Mouse (Mus musculus): ENCODE data around the gene Rbbp9. TPM values are rescaled to one million over a fixed set of nuclear protein-coding genes. Genes with fewer than 3 reads are reported as not detected.
"Not testable (repeated sequence)": the region's sequence is repeated elsewhere in the genome, so short reads cannot be mapped to it uniquely, and the experiment has no call there.

The Rbbp9 gene
- 49.4 and 50.1 TPM in 2 replicates for polyA plus RNA-seq (2015; fragmentation: Nextera tagmentation; extraction: Ambion mirVana)

GRCm38 (mm10) chr2:144550529-144550928 is at the start of gene Rbbp9:
Gene Rbbp9 (minus strand): TSS chr2:144550869.
- no peaks in the 10 kb centered on the region for H3K27me3 ChIP-seq (replicated peaks)
- ATAC-seq (ENCODE audit: low FRiP score) = peak; percentile 97

DNA sequence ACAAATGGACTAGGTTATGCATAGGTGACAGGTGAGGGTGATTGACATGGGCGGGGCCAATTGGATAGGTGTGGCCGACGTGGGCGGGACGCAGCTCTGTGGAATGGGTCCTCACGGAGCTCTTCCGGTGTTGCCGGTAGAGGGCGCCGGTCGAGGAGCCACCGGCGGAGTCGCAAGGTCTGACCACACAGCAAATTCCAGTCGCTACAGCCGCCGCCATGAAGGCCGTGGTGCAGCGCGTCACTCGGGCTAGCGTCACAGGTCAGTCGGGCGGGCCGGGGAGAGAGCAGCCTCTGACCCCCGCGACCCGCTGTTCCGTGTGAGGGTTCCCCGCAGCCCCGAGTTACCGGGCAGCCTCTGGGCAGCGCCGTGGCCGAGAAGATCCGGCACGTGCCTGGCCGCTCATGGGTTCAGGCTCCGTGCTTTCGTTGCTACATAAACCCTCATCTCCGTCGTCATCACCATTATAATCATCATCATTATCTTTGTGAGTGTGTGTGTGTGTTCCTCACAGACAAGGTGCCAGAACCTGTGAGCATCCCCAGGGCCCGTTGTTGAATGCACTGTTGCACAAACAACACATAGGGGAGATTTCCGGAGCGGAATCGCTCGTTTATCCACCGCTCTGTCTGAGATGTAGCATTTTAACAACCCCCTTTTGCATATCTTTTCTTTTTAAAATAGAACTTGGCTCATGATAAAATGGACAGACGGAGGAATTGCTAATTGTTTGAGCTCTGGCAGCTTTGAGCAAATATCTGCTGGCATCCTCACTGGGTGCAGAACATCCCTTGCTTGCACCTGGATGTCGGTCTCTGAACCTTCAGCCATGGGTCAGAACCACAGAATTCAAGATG is 49.4 kb upstream of the Rbbp9 start, which contains the start of gene Dtd1:
TSS of gene Dtd1 (plus strand) at position 67 of the 857 bp plus-strand sequence.
- peak; percentile 90 for ATAC-seq (ENCODE audit: low FRiP score)
- H3K27ac ChIP-seq (replicated peaks) = peak within 1 kb of the TSS; percentile 88
- peak within 1 kb of the TSS; percentile 76 for H3K9ac ChIP-seq (replicated peaks)
- 1% methylated on average over 50 of the region's 50 CpGs for WGBS
- H3K4me1 ChIP-seq = peaks cover 12% of the 10 kb centered on the region
- H3K9me3 ChIP-seq (replicated peaks) = no peaks in the 10 kb centered on the region
- H3K4me3 ChIP-seq (replicated peaks) = peak within 1 kb of the TSS; percentile 59
- H3K36me3 ChIP-seq = no peaks in the 10 kb centered on the region; the same call in none of the 2 replicates
- peak within 1 kb of the TSS; percentile 64 for H3K4me2 ChIP-seq
- H3K27me3 ChIP-seq (replicated peaks) = no peaks in the 10 kb centered on the region

More at GRCm38 (mm10) chr2:144550529-144550928, at the start of gene Rbbp9:
- Histone ChIP-seq H3K36me3 (peaks cover 22% of the 10 kb centered on the region), H3K9me3 (replicated peaks) (no peaks in the 10 kb centered on the region), H3K9ac (replicated peaks) (peak within 1 kb of the TSS; percentile 82), H3K4me3 (replicated peaks) (peak within 1 kb of the TSS; percentile 62), H3K27ac (replicated peaks) (peak within 1 kb of the TSS; percentile 86), H3K4me1 (peaks cover 15% of the 10 kb centered on the region), H3K4me2 (peak within 1 kb of the TSS; percentile 59)
- under 1% methylated on average over 17 of the region's 17 CpGs for WGBS

DNA sequence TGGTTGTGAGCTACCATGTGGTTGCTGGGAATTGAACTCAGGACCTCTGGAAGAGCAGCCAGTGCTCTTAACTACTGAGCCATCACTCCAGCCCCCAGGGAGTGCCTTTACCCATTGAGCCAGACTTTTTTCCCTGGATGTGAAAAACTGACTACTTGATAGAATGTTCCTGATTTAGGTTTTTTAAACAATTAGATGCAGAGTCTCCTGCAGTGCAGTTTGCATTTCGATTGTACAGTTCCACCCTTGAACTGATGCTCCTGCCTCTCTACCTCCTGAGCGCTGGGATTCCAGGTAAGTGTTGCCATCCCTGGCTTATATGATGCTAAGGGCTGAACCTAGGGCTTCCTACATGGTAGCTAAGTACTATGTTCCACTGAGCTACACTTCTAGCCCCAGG is 47.3 kb upstream of the Rbbp9 start:
- H3K9ac ChIP-seq (replicated peaks) = no peak overlapping the region

GRCm38 (mm10) chr2:144593951-144594651 is 43.4 kb upstream of the Rbbp9 start, which contains the start of gene Smim26:
Gene Smim26 (plus strand): TSS chr2:144594054.
- H3K27ac ChIP-seq (replicated peaks) = peak within 1 kb of the TSS; percentile 74
- H3K27me3 ChIP-seq (replicated peaks) = no peaks in the 10 kb centered on the region
- peaks cover 10% of the 10 kb centered on the region for H3K4me1 ChIP-seq
- peak; percentile 96 for ATAC-seq (ENCODE audit: low FRiP score)
- H3K4me2 ChIP-seq = peak within 1 kb of the TSS; percentile 74
- 1% methylated on average over 31 of the region's 31 CpGs for WGBS
- no peaks in the 10 kb centered on the region for H3K9me3 ChIP-seq (replicated peaks)
- peaks cover 15% of the 10 kb centered on the region; the same call in 1 of the 2 replicates for H3K36me3 ChIP-seq
- peak within 1 kb of the TSS; percentile 67 for H3K4me3 ChIP-seq (replicated peaks)
- peak within 1 kb of the TSS; percentile 53 for H3K9ac ChIP-seq (replicated peaks)

More for the DNA sequence above, 47.3 kb upstream of the Rbbp9 start:
- H3K36me3 ChIP-seq = no peaks in the 10 kb centered on the region
- no peaks in the 10 kb centered on the region for H3K9me3 ChIP-seq (replicated peaks)
- no peak overlapping the region for H3K27ac ChIP-seq (replicated peaks)
- ATAC-seq (ENCODE audit: low FRiP score) = no peak
- WGBS = 79% methylated on average over 2 of the region's 2 CpGs
- no peak overlapping the region for H3K4me3 ChIP-seq (replicated peaks)
- H3K4me2 ChIP-seq = no peak overlapping the region
- no peaks in the 10 kb centered on the region for H3K27me3 ChIP-seq (replicated peaks)
- H3K4me1 ChIP-seq = peaks cover 22% of the 10 kb centered on the region

- ATAC-seq (ENCODE audit: low FRiP score); H3K27me3 ChIP-seq (replicated peaks); H3K9ac ChIP-seq (replicated peaks); H3K27ac ChIP-seq (replicated peaks); H3K9me3 ChIP-seq (replicated peaks); H3K4me2 ChIP-seq; H3K4me3 ChIP-seq (replicated peaks): not testable (repeated sequence)
- Histone ChIP-seq H3K4me1 (peaks cover 10% of the 10 kb centered on the region), H3K36me3 (peaks cover 24% of the 10 kb centered on the region)
- 64% methylated on average over 8 of the region's 8 CpGs for WGBS
Observed at GRCm38 (mm10) chr2:144593036-144593435, 42.4 kb upstream of the Rbbp9 start.

DNA sequence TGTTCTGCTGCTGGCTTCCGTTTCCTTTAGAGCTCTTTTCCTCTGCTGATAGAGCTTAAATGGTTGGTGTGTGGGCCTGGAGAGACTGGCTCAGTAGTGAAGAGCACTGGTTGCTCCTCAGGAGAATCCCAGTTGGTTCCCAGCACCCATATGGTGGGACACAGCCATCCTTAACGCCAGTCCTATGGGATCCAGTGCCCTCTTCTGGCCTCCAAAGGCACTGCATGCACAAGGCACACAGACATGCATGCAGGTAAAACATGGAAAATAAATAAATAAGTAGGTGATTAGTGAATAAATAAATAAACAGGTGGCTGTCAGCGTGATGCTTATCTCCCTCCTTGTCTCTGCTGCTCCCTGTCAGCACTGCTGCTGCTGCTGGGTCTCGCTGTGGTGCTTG is 38.1 kb upstream of the Rbbp9 start:
- ATAC-seq (ENCODE audit: low FRiP score) = no peak
- WGBS = 84% methylated on average over 4 of the region's 4 CpGs
- no peak overlapping the region for H3K27ac ChIP-seq (replicated peaks)
- H3K4me3 ChIP-seq (replicated peaks) = no peak overlapping the region
- 0 out of 2 replicates have a peak, but pooled peaks cover 2% of the 10 kb centered on the region for H3K4me1 ChIP-seq
- H3K36me3 ChIP-seq = peaks cover 62% of the 10 kb centered on the region
- H3K27me3 ChIP-seq (replicated peaks) = no peaks in the 10 kb centered on the region
- no peaks in the 10 kb centered on the region for H3K9me3 ChIP-seq (replicated peaks)
- no peak overlapping the region for H3K9ac ChIP-seq (replicated peaks)
- H3K4me2 ChIP-seq = no peak overlapping the region

GRCm38 (mm10) chr2:144555820-144556552 is 5.3 kb upstream of the Rbbp9 start, which contains the start of gene Sec23b:
Gene Sec23b (plus strand): TSS chr2:144556229.
- peak; percentile 98 for ATAC-seq (ENCODE audit: low FRiP score)
- WGBS = under 1% methylated on average over 44 of the region's 44 CpGs
- no peaks in the 10 kb centered on the region for H3K9me3 ChIP-seq (replicated peaks)
- H3K27me3 ChIP-seq (replicated peaks) = no peaks in the 10 kb centered on the region
- H3K4me2 ChIP-seq = peak within 1 kb of the TSS; percentile 86
- peaks cover 20% of the 10 kb centered on the region for H3K4me1 ChIP-seq
- H3K9ac ChIP-seq (replicated peaks) = peak within 1 kb of the TSS; percentile 70
- H3K27ac ChIP-seq (replicated peaks) = peak within 1 kb of the TSS; percentile 87
- H3K4me3 ChIP-seq (replicated peaks) = peak within 1 kb of the TSS; percentile 89
- 0 out of 2 replicates have a peak, but pooled peaks cover 4% of the 10 kb centered on the region for H3K36me3 ChIP-seq

DNA sequence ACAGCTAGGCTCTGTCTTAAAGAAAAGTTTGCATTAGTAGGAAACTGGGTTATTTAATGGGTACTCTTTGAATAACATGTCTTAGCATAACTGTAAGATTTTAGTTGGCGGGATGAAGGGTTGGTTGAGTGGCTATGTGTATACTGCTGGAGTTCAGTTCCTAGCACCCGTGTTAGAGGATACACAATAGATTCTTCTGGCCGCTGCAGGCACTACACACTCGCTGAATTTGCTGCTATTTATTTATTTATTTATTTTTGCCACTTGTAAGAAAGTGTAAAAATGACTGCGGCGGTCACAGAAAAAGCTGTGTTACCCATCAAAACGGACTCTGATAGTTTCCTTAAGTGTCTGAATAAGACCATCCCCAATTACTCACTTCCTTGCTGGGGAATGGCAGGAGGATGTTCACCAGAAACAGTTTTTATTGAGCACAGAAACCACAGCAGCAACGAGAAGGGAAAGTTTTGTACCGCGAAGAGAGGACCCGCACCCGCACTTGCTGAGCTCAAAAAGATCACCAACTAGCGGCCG is 4.7 kb upstream of the Rbbp9 start:
- ATAC-seq (ENCODE audit: low FRiP score) = 0 out of 2 replicates have a peak, but pooled peaks have one; percentile 11
- H3K27me3 ChIP-seq (replicated peaks) = no peaks in the 10 kb centered on the region
- H3K36me3 ChIP-seq = 0 out of 2 replicates have a peak, but pooled peaks cover 4% of the 10 kb centered on the region
- peak overlapping the region; percentile 86 for H3K4me2 ChIP-seq
- H3K9me3 ChIP-seq (replicated peaks) = no peaks in the 10 kb centered on the region
- 3% methylated on average over 14 of the region's 14 CpGs for WGBS
- H3K4me1 ChIP-seq = peaks cover 20% of the 10 kb centered on the region
- H3K27ac ChIP-seq (replicated peaks) = peak overlapping the region; percentile 87
- peak overlapping the region; percentile 54 for H3K9ac ChIP-seq (replicated peaks)
- H3K4me3 ChIP-seq (replicated peaks) = peak overlapping the region; percentile 89

DNA sequence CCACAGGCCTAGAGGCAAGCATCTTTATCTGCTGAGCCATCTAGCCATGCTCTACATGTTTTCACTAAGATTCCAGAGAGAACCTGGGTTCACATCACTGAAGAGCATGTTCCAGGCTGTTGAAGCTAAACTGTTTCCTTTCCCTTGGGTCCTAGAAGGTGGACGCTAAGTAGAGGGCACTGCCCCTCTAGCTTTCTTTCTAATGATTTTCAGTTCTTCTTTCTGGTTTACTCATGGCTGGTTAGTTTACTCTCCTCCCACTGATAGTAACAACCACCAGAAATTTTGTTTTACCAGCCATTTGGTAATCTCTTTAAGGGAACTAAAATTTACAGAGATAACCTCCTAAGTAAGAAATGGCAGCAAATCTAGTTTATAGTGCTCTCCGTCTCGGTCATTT is 3.2 kb upstream of the Rbbp9 start:
- 95% methylated on average over 3 of the region's 3 CpGs for WGBS
- ATAC-seq (ENCODE audit: low FRiP score) = no peak

GRCm38 (mm10) chr2:144547559-144547958 is 3.1 kb downstream of the Rbbp9 start:
- H3K9ac ChIP-seq (replicated peaks) = no peak overlapping the region
- H3K27me3 ChIP-seq (replicated peaks) = no peaks in the 10 kb centered on the region
- H3K36me3 ChIP-seq = peaks cover 46% of the 10 kb centered on the region
- H3K27ac ChIP-seq (replicated peaks) = no peak overlapping the region
- no peaks in the 10 kb centered on the region for H3K9me3 ChIP-seq (replicated peaks)
- no peak overlapping the region for H3K4me2 ChIP-seq
- ATAC-seq (ENCODE audit: low FRiP score) = no peak
- H3K4me3 ChIP-seq (replicated peaks) = no peak overlapping the region
- H3K4me1 ChIP-seq = peaks cover 10% of the 10 kb centered on the region
- WGBS = 80% methylated on average over 4 of the region's 4 CpGs

More for the DNA sequence above, 3.2 kb upstream of the Rbbp9 start:
- no peak overlapping the region for H3K4me3 ChIP-seq (replicated peaks)
- peaks cover 30% of the 10 kb centered on the region for H3K4me1 ChIP-seq
- H3K27ac ChIP-seq (replicated peaks) = no peak overlapping the region
- H3K9me3 ChIP-seq (replicated peaks) = no peaks in the 10 kb centered on the region
- H3K27me3 ChIP-seq (replicated peaks) = no peaks in the 10 kb centered on the region
- H3K9ac ChIP-seq (replicated peaks) = no peak overlapping the region
- H3K36me3 ChIP-seq = 0 out of 2 replicates have a peak, but pooled peaks cover under 1% of the 10 kb centered on the region
- no peak overlapping the region for H3K4me2 ChIP-seq
